Mouse (Mus musculus): ENCODE results near the gene Lnpep. TPM values are rescaled to one million over a fixed set of nuclear protein-coding genes. Genes with fewer than 3 reads are reported as not detected.

The Lnpep gene
- total and polyA plus RNA-seq, 3 experiments = 33.6 to 40.8 (median 34.6) TPM

- peaks cover 11 to 23% of the 10 kb centered on the region in 2 experiments for H3K4me1 ChIP-seq (ENCODE audit: control insufficient read depth in 1 of 2, insufficient read depth in 2 of 2)
- no peaks in the 10 kb centered on the region for H3K9me3 ChIP-seq (replicated peaks; ENCODE audit: low read length)
- dilution Hi-C loops (cut with MboI; ENCODE audit: extremely low pct_ligation_motif_present, extremely low pct_unique_long_range_greater_than_20kb, low sequenced_read_pairs) = no loop called here
- H3K27ac ChIP-seq (ENCODE audit: insufficient read depth, low read depth) = peak overlapping the region; percentile 42
- no peak overlapping the region for H3K4me3 ChIP-seq (replicated peaks in 1 of 3; ENCODE audit: low read depth in 2 of 3, low read length in 2 of 3, poor library complexity in 1 of 3)
- DNase-seq (ENCODE audit: extremely low read depth) = peak; percentile 69
- no peaks in the 10 kb centered on the region; the same call in 1 of the 2 replicates for H3K79me2 ChIP-seq (replicated peaks; ENCODE audit: control insufficient read depth, extremely low read depth, insufficient read depth, poor library complexity, severe bottlenecking)
- TF ChIP-seq E2F4 (IDR thresholded peaks at IDR 0.05; ENCODE audit: insufficient replicate concordance, low read depth, low read length) (no peak), JUN (IDR thresholded peaks at IDR 0.05; ENCODE audit: insufficient read depth, low read depth, low read length) (peak; percentile 45; the same call in 1 of the 2 replicates), ETS1 (conservative IDR thresholded peaks at IDR 0.05; ENCODE audit: low read depth, low read length) (0 out of 2 replicates have a peak, but pooled peaks have one; percentile 19), MXI1 (IDR thresholded peaks at IDR 0.05; ENCODE audit: low read depth, low read length) (no peak), EP300 (IDR thresholded peaks at IDR 0.05; ENCODE audit: low read length) (peak; percentile 76), RCOR1 (conservative IDR thresholded peaks at IDR 0.05; ENCODE audit: low read depth, low read length) (no peak), IRF4 (IDR thresholded peaks at IDR 0.05; ENCODE audit: low read depth, low read length) (peak; percentile 65; the same call in 1 of the 2 replicates), JUND (conservative IDR thresholded peaks at IDR 0.05; ENCODE audit: low read depth, low read length) (peak; percentile 75)
- peak overlapping the region; percentile 60; the same call in 1 of the 2 replicates for H3K4me2 ChIP-seq (ENCODE audit: insufficient read depth, low read depth, poor library complexity, severe bottlenecking)
- H3K27me3 ChIP-seq (replicated peaks) = no peaks in the 10 kb centered on the region
- H3K9ac ChIP-seq (ENCODE audit: insufficient read depth, low read depth) = no peak overlapping the region; the same call in 1 of the 2 replicates
- H3K36me3 ChIP-seq (replicated peaks in 1 of 2; ENCODE audit: control insufficient read depth in 1 of 2, insufficient read depth in 1 of 2, low read length in 1 of 2) = peaks cover 0 to 17% of the 10 kb centered on the region in 2 experiments
- in situ Hi-C loops (cut with MboI; ENCODE audit: low pct_ligation_motif_present, low pct_unique_long_range_greater_than_20kb, low sequenced_read_pairs) = no loop called here
Observed at GRCm38 (mm10) chr17:17516384-17517016, 108.3 kb downstream of the Lnpep start.

DNA sequence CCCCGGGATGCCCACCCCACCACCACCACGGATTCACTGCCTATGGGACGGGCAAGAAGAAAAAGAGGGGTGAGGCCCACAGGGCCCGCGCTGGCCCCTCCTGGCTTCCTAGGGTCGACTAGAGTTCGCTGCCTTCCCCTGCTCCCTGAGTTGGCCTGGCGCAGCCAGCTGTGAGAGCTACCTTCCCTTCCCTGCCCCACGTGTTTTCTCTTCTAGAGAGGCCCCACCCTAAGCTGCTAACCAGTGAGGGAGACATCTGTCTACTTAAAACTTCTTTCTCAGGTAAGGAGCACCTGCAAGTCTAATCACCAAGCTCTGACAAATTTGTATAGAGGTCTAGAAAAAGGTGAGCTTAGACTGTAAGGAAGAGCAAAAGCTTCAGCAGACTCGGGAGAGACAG is 118.2 kb downstream of the Lnpep start:
- in situ Hi-C loops (cut with MboI; ENCODE audit: low pct_ligation_motif_present, low pct_unique_long_range_greater_than_20kb, low sequenced_read_pairs) (no loop called here), dilution Hi-C loops (cut with MboI; ENCODE audit: extremely low pct_ligation_motif_present, extremely low pct_unique_long_range_greater_than_20kb, low sequenced_read_pairs) (no loop called here)
- DNase-seq (ENCODE audit: extremely low read depth) = no peak
- no peak overlapping the region for H3K27ac ChIP-seq (ENCODE audit: insufficient read depth, low read depth)
- no peaks in the 10 kb centered on the region for H3K79me2 ChIP-seq (replicated peaks; ENCODE audit: control insufficient read depth, extremely low read depth, insufficient read depth, poor library complexity, severe bottlenecking)
- H3K4me2 ChIP-seq (ENCODE audit: insufficient read depth, low read depth, poor library complexity, severe bottlenecking) = no peak overlapping the region
- H3K36me3 ChIP-seq (replicated peaks in 1 of 2; ENCODE audit: control insufficient read depth in 1 of 2, insufficient read depth in 1 of 2, low read length in 1 of 2) = no peaks in the 10 kb centered on the region
- peaks cover 2% of the 10 kb centered on the region for H3K9me3 ChIP-seq (replicated peaks; ENCODE audit: low read length)
- no peak overlapping the region for H3K4me3 ChIP-seq (replicated peaks in 1 of 3; ENCODE audit: low read depth in 2 of 3, low read length in 2 of 3, poor library complexity in 1 of 3)
- no peak for TF ChIP-seq MAX (IDR thresholded peaks at IDR 0.05; ENCODE audit: low read length)
- no peak for TF ChIP-seq ZKSCAN1 (IDR thresholded peaks at IDR 0.05; ENCODE audit: borderline replicate concordance, low read depth, low read length)
- TF ChIP-seq KAT2A (IDR thresholded peaks at IDR 0.05; ENCODE audit: insufficient replicate concordance, low read length) = no peak
- no peak for TF ChIP-seq MAZ (IDR thresholded peaks at IDR 0.05; ENCODE audit: low read depth, low read length)
- TF ChIP-seq SIN3A (IDR thresholded peaks at IDR 0.05; ENCODE audit: low read length) = no peak
- TF ChIP-seq MEF2A (IDR thresholded peaks at IDR 0.05; ENCODE audit: borderline replicate concordance, low read depth, low read length) = no peak
- TF ChIP-seq PAX5 (IDR thresholded peaks at IDR 0.05; ENCODE audit: low read length) = no peak
- no peak for TF ChIP-seq HCFC1 (IDR thresholded peaks at IDR 0.05; ENCODE audit: low read depth, low read length)
- no peak for TF ChIP-seq POLR2A (IDR thresholded peaks at IDR 0.05; ENCODE audit: low read depth, low read length)
- H3K9ac ChIP-seq (ENCODE audit: insufficient read depth, low read depth) = no peak overlapping the region
- H3K27me3 ChIP-seq (replicated peaks) = no peaks in the 10 kb centered on the region
- H3K4me1 ChIP-seq (ENCODE audit: control insufficient read depth in 1 of 2, insufficient read depth in 2 of 2) = no peaks in the 10 kb centered on the region
